Mouse (Mus musculus): ENCODE results near the gene Cdh4.

DNA sequence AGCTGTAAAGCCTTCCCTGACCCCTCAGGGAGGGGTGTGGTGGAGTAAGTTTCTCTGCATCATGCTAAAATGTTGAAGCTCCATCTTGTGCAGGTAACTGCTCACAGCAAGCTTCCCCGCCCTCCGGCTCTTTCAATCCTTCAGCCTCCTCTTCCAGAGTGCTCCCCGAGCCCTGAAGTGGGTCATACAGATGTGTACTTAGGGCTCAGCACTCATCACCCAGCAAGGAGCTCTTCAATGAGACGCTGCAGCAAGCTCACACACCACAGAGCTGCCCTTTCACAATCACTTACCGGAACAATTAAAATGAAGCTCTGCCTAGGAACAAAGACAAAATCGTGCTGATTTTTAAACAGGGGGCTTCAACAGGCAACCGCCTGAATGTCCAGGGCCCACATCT lies 393.3 kb downstream of the Cdh4 start:
- TF ChIP-seq CTCF (conservative IDR thresholded peaks at IDR 0.05; ENCODE audit: low read length) (no peak), POU5F1 (IDR thresholded peaks at IDR 0.05; ENCODE audit: borderline replicate concordance, low read length) (no peak)

All from E14TG2a.4 (cell line).